Mouse (Mus musculus) G1E-ER4 (cell line): ENCODE measurements around the gene Psma5. TPM values are rescaled to one million over a fixed set of nuclear protein-coding genes. Genes with fewer than 3 reads are reported as not detected.

Experiments
- GATA1 ChIP-seq: IDR thresholded peaks from one replicate; pipeline ENCODE4 v1.8.0; 2012; ENCODE audit warnings: low read length, inconsistent platforms
- polyA plus RNA-seq: library from polyadenylated mRNA; stranded (reverse); fragments of >175 nt; gene quantifications from 2 replicates; pipeline ENCODE4 v1.2.3, GENCODE M21; 2012

Psma5 gene
- 4.1 and 5.1 TPM in 2 replicates for polyA plus RNA-seq

- TF ChIP-seq GATA1, result no peak
Measured at GRCm38 (mm10) chr3:108256719-108257637, at the start of gene Psma5. Gene Psma5, plus strand, starts transcription at chr3:108256926.

- TF ChIP-seq GATA1, result no peak
Measured at GRCm38 (mm10) chr3:108209001-108209400, 47.7 kb upstream of the Psma5 start.

- TF ChIP-seq GATA1, result no peak
Measured at GRCm38 (mm10) chr3:108209536-108209935, 47.2 kb upstream of the Psma5 start.

GRCm38 (mm10) chr3:108209946-108210770, 46.6 kb upstream of the Psma5 start:
- TF ChIP-seq GATA1, result no peak

- TF ChIP-seq GATA1, result no peak
Measured at GRCm38 (mm10) chr3:108210771-108211139, 46.0 kb upstream of the Psma5 start, which contains the start of gene Atxn7l2. Gene Atxn7l2, minus strand, starts transcription at chr3:108210934.

GRCm38 (mm10) chr3:108211845-108212244, 44.9 kb upstream of the Psma5 start:
- no peak for TF ChIP-seq GATA1

GRCm38 (mm10) chr3:108212406-108212805, 44.3 kb upstream of the Psma5 start:
- TF ChIP-seq GATA1, result no peak

GRCm38 (mm10) chr3:108214734-108215133, 42.0 kb upstream of the Psma5 start:
- no peak for TF ChIP-seq GATA1

GRCm38 (mm10) chr3:108220661-108221060, 36.1 kb upstream of the Psma5 start:
- no peak for TF ChIP-seq GATA1

GRCm38 (mm10) chr3:108225711-108226557, 30.8 kb upstream of the Psma5 start:
- TF ChIP-seq GATA1, result no peak

- no peak for TF ChIP-seq GATA1
Measured at GRCm38 (mm10) chr3:108226558-108227350, 30.0 kb upstream of the Psma5 start, which contains the start of gene Sypl2. Gene Sypl2, minus strand, starts transcription at chr3:108226648.

GRCm38 (mm10) chr3:108227521-108227920, 29.2 kb upstream of the Psma5 start:
- no peak for TF ChIP-seq GATA1

GRCm38 (mm10) chr3:108231646-108232045, 25.1 kb upstream of the Psma5 start:
- no peak for TF ChIP-seq GATA1

- TF ChIP-seq GATA1, result no peak
Measured at GRCm38 (mm10) chr3:108241243-108241839, 15.4 kb upstream of the Psma5 start.
